Mouse (Mus musculus) layer of hippocampus, adult 9-10 months (tissue): ENCODE results near the gene Mertk.
A peak's percentile ranks its signal among the peaks of the same experiment; 100 is the strongest.

Source experiments
- DNase-seq: peaks from one replicate; pipeline ENCODE4 v3.0.0; 2022; ENCODE audit warnings: low spot score

The Mertk gene

DNA sequence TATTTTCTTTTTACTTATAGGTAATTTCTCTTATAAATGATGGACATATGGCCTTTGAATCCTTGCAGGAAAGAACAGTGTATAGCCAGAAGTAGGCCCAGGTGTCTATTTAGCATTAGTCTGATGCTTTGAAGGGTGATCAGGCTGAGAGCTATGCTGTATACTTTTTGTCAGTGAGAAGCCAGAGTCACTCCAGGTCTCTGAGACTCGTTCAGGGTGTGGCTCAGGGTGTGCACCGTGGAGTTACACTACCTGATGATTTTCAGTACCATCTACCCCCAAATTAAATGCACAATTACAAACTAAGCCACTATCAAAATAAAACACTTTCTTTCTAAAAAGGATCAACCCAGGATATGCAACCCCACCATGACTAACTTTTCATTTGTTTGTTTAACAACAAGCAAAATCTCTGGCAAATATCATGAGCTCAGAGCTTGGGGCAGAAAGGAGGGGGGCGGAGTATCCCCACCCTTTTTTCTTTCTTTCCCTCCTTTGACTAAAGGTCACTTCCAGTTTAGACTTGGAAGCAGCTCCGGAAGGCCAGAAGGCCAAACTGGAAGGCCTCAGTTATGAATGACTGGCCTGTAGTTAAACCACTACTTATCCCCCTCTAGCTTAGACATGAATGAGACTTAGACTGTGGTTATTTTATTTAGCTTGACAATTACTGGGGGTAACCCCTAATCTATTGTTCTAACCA, 69.9 kb downstream of the Mertk start:
- DNase-seq, result no peak

DNA sequence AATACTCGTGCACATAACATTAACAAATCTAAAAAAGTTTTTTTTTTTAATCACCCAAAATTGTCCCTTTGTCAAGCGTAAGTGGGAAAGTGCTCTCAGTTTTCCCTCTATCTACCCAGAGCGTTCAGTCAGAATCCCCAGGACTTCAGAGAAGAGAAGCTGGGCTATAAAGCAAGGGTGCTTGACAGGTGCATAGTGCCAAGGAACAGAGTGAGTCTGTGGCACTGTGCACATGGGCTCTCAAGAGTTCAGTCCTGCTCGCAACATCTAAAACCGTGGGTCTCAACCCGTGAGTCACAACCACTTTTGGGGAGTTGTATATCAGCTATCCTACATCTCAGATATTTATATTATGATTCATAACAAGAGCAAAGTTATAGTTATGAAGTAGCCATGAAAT, 71.8 kb downstream of the Mertk start:
- no peak for DNase-seq

DNA sequence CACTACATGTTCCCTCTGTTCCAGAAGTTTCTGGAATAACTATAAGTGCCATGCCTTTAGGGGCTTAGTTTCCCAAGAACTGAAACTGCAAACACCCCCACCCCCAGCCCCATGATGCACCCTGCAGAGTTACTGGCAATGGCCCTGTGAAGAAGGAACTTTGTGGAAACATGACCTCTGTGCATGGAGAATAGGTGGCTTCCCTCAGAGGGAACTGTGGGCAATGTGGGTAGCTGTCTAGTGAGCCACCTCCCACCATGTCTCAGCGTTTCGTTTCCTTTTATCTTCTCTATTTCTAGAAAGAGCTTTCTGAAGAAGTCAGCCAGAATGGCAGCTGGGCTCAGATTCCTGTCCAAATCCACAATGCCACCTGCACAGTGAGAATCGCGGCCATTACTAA, 72.3 kb downstream of the Mertk start:
- DNase-seq, result peak; percentile 30

DNA sequence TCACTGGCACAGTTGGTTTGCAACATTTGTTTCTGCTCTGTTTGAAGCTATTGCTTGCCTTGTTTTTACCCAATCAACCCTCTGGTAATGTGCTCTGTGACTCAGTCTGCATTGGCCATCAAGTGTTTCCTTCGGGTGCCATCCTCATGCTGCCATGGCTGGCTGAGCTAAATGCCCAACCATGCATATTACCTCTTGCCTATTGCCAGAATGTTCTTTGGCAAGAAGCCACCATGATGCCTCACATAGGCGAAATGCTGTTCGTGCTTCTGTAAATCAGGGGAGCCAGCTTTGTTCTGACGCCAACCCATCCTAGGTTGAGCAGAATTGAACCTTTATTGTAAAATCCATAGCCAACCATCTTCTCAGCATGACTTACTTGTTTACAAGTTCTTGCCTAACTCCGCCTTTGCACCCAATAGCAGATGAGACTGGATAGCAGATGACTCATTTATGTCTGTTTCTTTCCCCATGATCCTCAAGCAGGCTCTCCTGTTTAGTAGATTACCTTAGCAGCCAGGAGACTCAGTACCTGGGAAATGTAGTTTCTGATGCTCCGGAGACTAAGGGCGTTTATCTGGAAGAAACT, 73.1 kb downstream of the Mertk start:
- no peak for DNase-seq

DNA sequence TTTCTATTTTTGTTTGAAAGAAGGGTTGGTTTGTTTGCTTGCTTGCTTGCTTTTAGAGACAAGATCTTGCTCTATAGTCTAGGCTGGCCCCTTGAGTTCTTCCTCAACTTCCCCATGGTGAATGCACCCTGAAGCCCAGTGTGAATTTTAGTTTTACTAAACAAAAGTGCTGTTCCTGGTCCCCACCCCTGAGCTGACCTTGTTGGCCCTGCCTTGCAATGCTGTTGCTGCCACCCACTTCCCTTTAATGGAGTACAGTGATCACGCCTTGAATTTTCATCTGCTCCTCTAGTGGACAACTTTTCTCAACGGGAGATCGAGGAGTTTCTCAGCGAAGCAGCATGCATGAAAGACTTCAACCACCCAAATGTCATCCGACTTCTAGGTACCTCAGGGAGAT, 83.5 kb downstream of the Mertk start:
- DNase-seq, result no peak

DNA sequence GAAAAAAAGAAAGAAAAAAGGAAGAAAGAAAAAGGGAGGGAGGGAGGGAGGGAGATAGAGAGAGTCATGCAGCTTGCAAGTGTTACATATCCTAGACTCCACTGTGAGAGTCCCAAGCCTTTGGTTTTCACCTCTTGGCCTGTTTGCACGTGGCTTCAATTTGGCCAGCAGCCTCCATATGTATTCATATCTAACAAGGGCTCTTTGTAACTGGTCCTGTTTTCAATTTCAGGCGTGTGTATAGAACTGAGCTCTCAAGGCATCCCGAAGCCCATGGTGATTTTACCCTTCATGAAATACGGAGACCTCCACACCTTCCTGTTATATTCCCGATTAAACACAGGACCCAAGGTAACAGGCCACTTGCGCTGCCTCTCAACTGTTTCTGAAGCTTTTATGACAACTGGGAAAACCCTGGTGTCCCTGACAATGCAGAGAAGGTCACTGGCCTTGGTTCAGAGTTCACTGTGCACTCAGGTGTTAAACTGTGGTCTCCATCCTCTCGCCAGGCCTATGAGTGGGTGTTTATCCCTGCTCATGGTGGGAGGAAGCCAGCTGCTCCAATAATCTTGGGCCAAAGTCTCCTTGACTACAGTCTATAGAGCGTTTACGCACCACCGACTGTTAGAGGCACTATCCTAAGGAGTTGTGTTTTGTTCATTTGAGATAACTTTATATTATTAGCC, 85.0 kb downstream of the Mertk start:
- no peak for DNase-seq

DNA sequence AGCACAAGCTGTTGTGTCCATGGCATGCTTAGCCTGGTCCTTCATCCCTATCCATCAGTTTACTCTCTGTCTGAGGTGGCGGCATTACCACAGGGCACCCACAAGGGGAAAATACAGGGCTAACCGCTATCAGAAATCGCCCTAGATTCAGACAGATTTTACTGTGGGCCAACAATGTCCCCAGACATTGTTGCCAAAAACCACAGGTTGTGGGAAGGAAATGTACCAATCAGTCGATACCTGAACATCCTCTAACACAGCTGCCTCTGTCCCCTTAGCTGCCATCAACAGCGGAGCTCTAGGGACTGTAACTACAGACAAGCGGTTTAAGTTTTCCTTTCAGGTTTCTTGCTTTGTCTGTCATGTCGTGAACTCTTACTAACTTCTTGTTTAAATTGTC, 86.1 kb downstream of the Mertk start:
- no peak for DNase-seq

DNA sequence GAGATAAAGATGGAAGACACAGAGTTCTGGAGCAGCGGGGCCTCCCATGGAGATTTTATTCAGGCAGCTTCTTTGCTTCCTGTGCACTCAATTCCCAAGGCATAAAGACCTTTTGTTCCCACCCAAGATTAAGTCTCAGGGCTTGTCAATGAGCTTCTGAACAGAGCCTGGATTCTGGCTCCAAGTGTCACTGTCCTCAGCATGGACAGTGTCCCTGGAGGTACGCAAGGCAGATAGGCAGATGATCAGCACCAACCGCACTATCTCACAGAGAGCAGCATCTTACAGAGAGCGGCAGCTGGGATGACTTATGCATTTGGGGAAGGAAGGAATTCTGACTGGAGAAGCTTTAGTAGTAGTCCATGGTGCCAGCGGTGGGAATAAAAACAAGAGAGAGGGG, 87.6 kb downstream of the Mertk start:
- no peak for DNase-seq

DNA sequence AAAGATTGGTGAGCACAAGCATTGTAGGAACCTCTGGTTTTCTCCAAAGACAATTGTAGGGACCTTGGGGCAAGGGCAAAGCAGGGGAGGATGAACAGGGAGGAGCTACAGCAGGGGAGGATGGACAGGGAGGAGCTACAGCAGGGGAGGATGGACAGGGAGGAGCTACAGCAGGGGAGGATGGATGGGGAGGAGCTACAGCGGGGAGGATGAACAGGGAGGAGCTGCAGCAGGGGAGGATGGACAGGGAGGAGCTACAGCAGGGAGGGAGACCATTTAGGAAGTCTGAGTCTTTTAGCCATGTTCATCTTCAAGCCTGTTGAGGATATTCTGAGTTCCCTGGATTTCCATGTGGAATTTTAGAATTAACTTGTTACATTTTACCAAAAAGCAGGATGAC, 88.0 kb downstream of the Mertk start:
- no peak for DNase-seq

DNA sequence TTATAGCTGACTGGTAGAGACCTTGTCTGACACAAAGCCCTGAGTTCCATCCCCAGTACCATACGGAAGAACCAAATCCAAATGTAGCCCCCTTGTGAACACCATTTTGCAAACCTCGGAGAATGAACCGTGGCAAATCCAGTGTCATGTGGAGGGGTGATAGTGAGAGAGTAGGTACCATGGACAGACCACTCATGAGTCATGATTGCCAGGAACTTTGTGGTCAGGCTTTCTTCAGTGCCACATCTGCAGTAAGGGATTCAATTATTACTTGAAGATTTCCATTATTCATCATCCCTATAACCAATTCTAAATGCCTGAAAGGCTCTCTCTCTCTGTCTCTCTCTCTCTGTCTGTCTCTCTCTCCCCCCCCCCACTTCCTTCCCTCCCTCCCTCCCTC, 89.0 kb downstream of the Mertk start:
- DNase-seq, result no peak

DNA sequence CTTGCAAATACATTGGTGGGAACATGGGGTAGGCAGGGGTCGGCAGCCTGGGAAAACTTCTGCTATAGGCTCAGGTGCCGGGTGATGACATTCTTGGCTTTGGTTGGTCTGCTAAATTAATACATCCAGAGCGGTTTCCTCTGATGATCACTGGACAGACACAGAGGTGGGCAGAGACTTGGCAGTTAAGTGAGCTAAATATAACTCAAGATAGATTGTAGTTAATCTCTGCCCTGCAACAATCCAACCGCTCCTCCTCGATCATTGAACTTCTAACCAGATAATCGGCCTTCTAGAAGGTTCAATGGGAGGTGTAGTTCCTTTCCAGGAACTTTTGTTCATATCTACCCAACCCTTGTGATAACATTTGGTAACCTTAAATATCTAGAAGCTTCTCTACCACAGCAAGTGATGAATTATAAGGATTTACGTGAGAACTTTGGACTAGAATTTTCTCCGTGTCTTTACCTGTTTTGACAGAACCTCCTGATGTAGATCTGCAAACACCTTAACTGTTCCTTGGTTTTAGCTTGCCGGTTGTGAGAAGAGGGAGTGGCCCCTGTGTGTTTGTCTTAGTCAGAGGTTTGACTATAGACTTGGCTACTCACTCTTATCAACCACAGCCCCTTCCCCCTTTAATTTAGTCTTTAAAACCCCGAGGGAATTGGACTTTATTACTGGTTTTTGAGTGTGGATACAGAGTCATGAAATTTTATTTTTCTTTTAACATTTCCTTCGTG, 92.3 kb downstream of the Mertk start:
- DNase-seq, result no peak

DNA sequence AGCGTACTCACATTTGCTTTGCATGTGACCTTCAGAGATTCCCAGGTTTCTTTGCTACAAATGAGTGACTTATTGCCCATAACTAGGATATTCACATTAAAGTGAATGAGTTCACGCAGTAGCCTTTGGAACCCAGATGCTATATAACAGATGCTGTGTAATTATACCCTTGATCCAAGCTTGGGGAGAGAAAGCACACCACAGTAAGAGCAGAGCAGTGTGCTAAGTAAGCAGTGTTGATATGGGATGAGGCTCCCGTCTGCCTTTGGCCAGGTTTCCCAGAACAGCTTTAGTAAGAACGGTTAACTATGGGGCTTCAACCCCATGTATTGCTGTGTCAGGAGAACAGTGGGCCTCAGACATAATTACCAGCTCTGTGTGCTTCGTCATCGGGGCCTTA, 95.2 kb downstream of the Mertk start:
- DNase-seq, result no peak

DNA sequence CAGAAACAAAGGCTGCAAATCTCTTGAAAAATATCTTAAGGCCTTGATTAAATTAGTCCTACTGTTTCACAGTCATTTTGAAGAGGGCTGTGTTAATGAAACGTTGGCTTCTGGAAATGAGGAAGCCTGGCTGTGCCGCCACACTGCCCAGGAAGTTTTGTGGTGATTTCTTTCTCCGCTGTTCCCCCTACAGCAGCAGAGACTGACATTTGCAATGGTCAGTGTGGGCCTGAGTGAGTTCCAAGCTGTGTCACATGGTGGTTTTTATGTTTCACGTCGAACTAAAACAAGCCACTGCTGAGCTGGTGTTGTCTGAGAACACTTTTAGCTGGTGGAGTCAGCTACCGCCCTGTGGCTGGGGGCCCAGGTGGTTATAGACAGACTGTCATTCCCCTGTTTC, 97.7 kb downstream of the Mertk start:
- DNase-seq, result no peak

DNA sequence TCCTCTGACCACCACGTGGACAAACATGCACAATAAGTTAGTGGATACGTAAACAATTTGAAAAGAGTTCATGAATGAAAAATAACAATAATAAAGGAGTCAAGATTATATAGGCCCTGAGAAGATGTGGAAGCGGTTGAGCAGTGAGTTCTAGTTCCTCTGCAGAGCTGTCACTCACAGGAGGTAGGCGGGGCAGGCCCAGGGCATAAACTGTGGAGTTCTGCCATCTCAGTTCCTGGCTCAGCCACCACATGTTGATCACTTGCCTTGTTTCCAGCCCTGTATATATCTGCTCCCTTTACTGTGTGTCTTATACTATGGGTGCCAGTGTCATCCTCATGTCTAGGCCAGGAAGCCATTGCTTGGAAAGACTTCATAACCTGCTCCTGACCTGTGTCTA, 104.7 kb downstream of the Mertk start:
- no peak for DNase-seq

DNA sequence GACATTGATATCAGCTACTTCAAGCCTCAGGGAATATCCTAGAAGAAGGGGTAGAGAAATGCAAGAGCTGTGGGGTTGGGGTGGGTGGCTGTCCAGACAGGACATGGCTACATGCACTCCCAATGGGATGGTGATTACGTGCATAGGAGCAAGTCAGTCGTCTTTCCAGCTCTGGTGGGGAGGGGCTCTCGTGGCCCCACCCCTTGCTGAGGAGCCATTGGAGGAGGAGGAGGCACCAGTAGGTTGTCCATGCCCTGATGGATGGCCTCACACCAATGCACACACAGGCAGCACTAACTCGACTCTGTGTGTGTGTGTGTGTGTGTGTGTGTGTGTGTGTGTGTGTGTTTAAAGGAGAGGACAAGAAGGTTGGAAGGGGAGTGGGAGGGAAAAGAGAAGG, 106.6 kb downstream of the Mertk start:
- DNase-seq, result no peak

DNA sequence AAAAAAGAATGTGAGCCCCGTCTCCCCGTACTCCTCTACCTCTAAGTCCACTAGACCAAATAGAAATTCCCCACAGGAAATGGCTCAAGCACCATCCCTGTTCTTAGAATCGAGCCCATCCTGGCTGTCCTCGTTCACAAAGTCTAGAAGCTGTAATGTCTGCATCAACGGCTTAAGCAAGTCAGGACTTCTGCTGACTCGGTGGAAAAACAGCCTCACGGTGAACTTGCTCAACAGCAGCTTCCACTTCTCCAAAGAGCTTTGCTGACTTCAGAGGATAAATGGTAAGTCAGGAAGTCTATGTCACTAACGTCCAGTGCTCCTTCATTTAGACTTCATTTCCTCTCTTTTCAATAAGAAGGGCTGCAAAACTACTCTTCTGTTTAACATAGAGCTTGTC, 107.8 kb downstream of the Mertk start:
- no peak for DNase-seq

DNA sequence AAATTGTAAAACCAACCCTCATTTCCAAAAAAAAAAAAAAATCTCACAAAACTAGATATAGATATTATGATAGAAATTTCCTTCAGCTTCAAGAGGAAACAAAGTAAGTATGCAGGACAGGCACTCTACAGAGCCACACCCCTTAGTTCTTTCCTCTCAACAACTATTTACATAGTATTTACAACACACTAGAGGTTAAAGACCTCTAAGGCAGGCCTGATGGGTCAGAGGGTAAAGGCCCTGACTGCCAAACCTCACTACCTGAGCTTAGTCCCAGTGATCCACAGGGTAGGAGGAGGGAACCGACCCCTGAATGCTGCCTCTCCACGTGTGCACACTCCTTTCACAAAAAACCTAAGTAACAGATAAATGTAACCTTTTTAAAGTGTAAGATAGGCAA, 114.0 kb downstream of the Mertk start:
- no peak for DNase-seq

DNA sequence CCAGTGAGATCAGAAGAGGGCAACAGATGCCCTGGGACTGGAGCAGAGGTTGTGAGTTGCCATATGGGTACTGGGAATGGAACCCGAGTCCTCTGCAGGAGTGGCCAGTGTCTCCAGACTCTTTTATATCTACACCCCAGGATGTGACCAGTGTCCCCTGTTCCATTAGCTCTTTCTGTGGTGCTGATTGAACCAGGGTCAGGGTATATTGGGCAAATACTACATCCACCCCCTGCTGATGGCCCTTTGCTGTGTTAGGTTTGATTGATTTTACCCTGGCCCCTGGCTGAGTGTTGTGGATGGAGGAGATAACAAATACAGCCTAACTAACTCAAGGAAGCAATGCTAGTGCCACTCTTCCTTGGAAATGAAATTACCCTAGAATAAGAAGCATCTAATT, 117.6 kb downstream of the Mertk start:
- DNase-seq, result no peak

DNA sequence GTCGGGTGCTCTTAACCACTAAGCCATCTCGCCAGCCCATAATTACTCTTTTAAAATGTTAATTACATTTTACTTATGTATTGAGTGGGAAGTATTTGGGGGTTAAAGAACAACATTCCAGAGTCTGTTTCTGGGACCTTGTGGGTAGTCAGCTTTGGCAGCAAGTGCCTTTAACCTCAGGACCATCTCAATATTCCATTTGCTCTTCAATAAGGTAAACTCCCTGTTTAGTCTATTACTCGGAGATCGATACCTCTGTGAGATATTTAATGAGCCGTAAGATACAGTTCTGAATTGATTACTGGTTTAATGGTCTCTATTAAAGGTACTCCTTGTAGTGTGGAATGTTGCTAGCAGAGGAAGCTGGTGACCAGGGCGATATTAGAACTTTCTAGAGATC, 118.2 kb downstream of the Mertk start:
- no peak for DNase-seq

DNA sequence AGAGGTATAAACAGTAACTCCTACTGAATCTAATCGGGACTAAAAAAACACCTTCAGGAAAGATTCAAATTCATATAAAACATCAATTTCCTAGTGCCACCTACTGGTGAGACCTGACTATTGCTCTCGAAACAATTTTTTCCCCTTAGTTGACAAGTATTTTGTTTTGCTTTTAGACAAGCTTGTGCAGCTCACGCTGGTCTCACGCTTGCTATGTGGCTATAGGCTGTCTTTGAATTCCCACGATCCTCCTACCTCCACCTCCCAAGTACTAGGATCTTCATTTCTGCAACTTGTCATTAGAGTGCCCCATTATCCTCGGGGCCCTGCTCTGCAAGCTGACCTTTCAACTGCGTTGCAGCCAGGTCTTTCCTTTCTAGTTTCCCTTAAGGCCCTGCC, 118.6 kb downstream of the Mertk start:
- peak; percentile 93 for DNase-seq

DNA sequence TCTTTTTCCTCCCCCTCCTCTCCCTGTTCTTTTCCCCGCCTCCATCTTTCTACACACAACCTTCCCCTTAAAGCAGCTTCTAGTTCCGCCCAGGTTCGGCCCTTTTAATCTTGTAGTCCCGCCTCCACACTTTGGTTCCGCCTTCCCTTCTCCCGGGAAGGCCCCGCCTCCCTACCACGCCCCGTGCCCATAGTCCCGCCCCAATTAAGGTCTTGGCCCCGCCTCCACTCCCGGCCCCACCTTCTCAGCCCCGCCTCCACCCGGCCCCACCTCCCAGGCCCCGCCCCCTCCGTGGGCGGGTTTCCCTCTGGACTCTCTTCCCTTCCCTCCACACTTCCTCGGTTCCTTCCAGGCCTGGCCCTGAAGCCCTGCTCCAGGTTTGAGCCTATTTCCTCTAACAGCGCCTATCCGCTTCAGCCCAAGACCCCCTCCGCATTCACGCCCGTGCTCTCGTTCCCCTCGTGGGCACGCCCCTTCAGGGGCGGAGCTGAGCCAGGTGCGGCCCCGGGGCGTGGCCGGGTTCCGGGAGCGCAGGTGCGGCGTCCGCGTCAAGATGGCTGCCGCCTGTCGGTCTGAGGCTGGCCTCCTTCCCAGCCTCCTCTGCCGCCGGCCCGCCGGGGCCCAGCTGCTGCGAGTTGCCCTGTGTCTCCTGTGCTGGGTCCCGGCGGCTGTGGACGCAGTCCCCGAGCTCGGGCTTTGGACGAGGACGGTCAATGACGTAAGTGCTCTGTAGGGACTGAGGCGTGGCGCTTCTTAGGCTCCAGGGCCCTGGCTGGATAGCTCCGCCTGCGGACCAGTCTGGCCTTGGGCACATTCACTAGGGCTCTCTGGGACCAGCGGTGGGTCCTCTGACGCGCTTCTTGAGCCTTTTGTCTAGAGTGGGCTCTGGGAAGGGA, 119.3 kb downstream of the Mertk start, which contains the start of gene Tmem87b:
Tmem87b (plus strand) TSS at position 333 of the 896 bp plus-strand sequence.
- peak; percentile 91 for DNase-seq
